Mouse (Mus musculus) neural tube, embryonic 15.5 days (tissue): Measurements from ENCODE around the gene Golph3l. TPM values are rescaled to one million over a fixed set of nuclear protein-coding genes. Genes with fewer than 3 reads are reported as not detected.
"Not testable (repeated sequence)": the region's sequence is repeated elsewhere in the genome, so short reads cannot be mapped to it uniquely, and the experiment has no call there.

Experiments used
- ATAC-seq: fragments of 200-750 bp; cut with Nextera tagmentation; 2 replicates; pipeline ENCODE4 v1.8.0; 2017; ENCODE audit warnings: mild to moderate bottlenecking, moderate TSS enrichment, moderate library complexity; ENCODE audit not compliant: low FRiP score
- H3K27ac ChIP-seq: fragments of 300-500 bp; sonication (generic); replicated peaks from 2 replicates; pipeline ENCODE4 v1.5.1; 2015; ENCODE audit warnings: mild to moderate bottlenecking, inconsistent platforms
- H3K27me3 ChIP-seq: fragments of 300-500 bp; sonication (generic); replicated peaks from 2 replicates; pipeline ENCODE4 v1.6.1; 2015; ENCODE audit warnings: inconsistent platforms
- H3K36me3 ChIP-seq: fragments of 300-500 bp; sonication (generic); 2 replicates; pipeline ENCODE4 v1.6.1; 2015; ENCODE audit warnings: inconsistent platforms
- H3K4me1 ChIP-seq: fragments of 300-500 bp; sonication (generic); 2 replicates; pipeline ENCODE4 v1.6.1; 2015; ENCODE audit warnings: inconsistent platforms
- H3K4me2 ChIP-seq: fragments of 300-500 bp; sonication (generic); 2 replicates; pipeline ENCODE4 v1.6.1; 2015; ENCODE audit warnings: inconsistent platforms, mild to moderate bottlenecking, moderate library complexity
- H3K4me3 ChIP-seq: fragments of 300-500 bp; sonication (generic); replicated peaks from 2 replicates; pipeline ENCODE4 v1.5.1; 2015; ENCODE audit warnings: mild to moderate bottlenecking, inconsistent platforms
- H3K9ac ChIP-seq: fragments of 300-500 bp; sonication (generic); replicated peaks from 2 replicates; pipeline ENCODE4 v1.6.1; 2015; ENCODE audit warnings: mild to moderate bottlenecking, inconsistent platforms
- H3K9me3 ChIP-seq: fragments of 300-500 bp; sonication (generic); replicated peaks from 2 replicates; pipeline ENCODE4 v1.6.1; 2016; ENCODE audit warnings: inconsistent platforms
- WGBS: fragments of 180-500 bp; shearing (Covaris S2); methylation state at CpG from one replicate; pipeline ENCODE4 v1.1.7; 2015; ENCODE audit warnings: mixed read lengths; 5-methylcytosine and 5-hydroxymethylcytosine counted together
- polyA plus RNA-seq: library from polyadenylated mRNA; unstranded; fragments of >200 nt; fragmentation: Nextera tagmentation; extraction: Ambion mirVana; gene quantifications from 2 replicates; pipeline ENCODE4 v1.2.1, GENCODE M21; 2015

The Golph3l gene
- polyA plus RNA-seq, 1 experiment from 2014 or later: 24.8 TPM

- H3K4me3 ChIP-seq: no peak overlapping the region
- no peaks in the 10 kb centered on the region for H3K9me3 ChIP-seq
- H3K4me1 ChIP-seq: no peaks in the 10 kb centered on the region
- no peak overlapping the region for H3K4me2 ChIP-seq
- H3K36me3 ChIP-seq: no peaks in the 10 kb centered on the region
- no peak for ATAC-seq
- 95% methylated on average over 5 of the region's 5 CpGs for WGBS
- H3K27me3 ChIP-seq: no peaks in the 10 kb centered on the region
- H3K9ac ChIP-seq: no peak overlapping the region
- H3K27ac ChIP-seq: no peak overlapping the region
Observed at GRCm38 (mm10) chr3:95648016-95648415, 59.3 kb downstream of the Golph3l start.

GRCm38 (mm10) chr3:95650276-95651032 is 61.7 kb downstream of the Golph3l start:
- Histone ChIP-seq H3K4me1 (no peaks in the 10 kb centered on the region), H3K9me3 (no peaks in the 10 kb centered on the region), H3K27me3 (no peaks in the 10 kb centered on the region), H3K4me3 (no peak overlapping the region), H3K36me3 (no peaks in the 10 kb centered on the region), H3K27ac (no peak overlapping the region), H3K9ac (no peak overlapping the region), H3K4me2 (no peak overlapping the region)
- no peak for ATAC-seq
- 76% methylated on average over 6 of the region's 6 CpGs for WGBS

GRCm38 (mm10) chr3:95651033-95651373 is 62.3 kb downstream of the Golph3l start:
- 93% methylated on average over 3 of the region's 3 CpGs for WGBS
- Histone ChIP-seq H3K4me2 (no peak overlapping the region), H3K9ac (no peak overlapping the region), H3K4me1 (no peaks in the 10 kb centered on the region), H3K36me3 (no peaks in the 10 kb centered on the region), H3K27me3 (no peaks in the 10 kb centered on the region), H3K4me3 (no peak overlapping the region), H3K9me3 (no peaks in the 10 kb centered on the region), H3K27ac (no peak overlapping the region)
- ATAC-seq: no peak

- no peak overlapping the region for H3K4me3 ChIP-seq
- H3K9me3 ChIP-seq: no peaks in the 10 kb centered on the region
- H3K9ac ChIP-seq: no peak overlapping the region
- H3K27ac ChIP-seq: no peak overlapping the region
- no peaks in the 10 kb centered on the region for H3K27me3 ChIP-seq
- ATAC-seq: no peak
- H3K4me1 ChIP-seq: no peaks in the 10 kb centered on the region
- no peak overlapping the region for H3K4me2 ChIP-seq
- 91% methylated on average over 16 of the region's 16 CpGs for WGBS
- no peaks in the 10 kb centered on the region for H3K36me3 ChIP-seq
Observed at GRCm38 (mm10) chr3:95651391-95652203, 62.9 kb downstream of the Golph3l start.

- H3K4me2 ChIP-seq: no peak overlapping the region
- no peaks in the 10 kb centered on the region for H3K36me3 ChIP-seq
- WGBS: 67% methylated on average over 7 of the region's 7 CpGs
- ATAC-seq: no peak
- H3K4me1 ChIP-seq: no peaks in the 10 kb centered on the region
- H3K4me3 ChIP-seq: no peak overlapping the region
- H3K9ac ChIP-seq: no peak overlapping the region
- H3K27me3 ChIP-seq: no peaks in the 10 kb centered on the region
- H3K9me3 ChIP-seq: no peaks in the 10 kb centered on the region
- no peak overlapping the region for H3K27ac ChIP-seq
Observed at GRCm38 (mm10) chr3:95652204-95652811, 63.6 kb downstream of the Golph3l start.

- Histone ChIP-seq H3K27ac (no peak overlapping the region), H3K36me3 (no peaks in the 10 kb centered on the region), H3K9me3 (no peaks in the 10 kb centered on the region), H3K9ac (no peak overlapping the region), H3K4me3 (no peak overlapping the region), H3K4me1 (peaks cover 5% of the 10 kb centered on the region), H3K27me3 (no peaks in the 10 kb centered on the region), H3K4me2 (no peak overlapping the region)
- 35% methylated on average over 6 of the region's 6 CpGs for WGBS
- ATAC-seq: no peak
Observed at GRCm38 (mm10) chr3:95652871-95653270, 64.1 kb downstream of the Golph3l start.

- H3K9ac ChIP-seq: no peak overlapping the region
- H3K4me3 ChIP-seq: no peak overlapping the region
Observed at GRCm38 (mm10) chr3:95653473-95654034, 64.8 kb downstream of the Golph3l start.

GRCm38 (mm10) chr3:95654371-95654770 is 65.6 kb downstream of the Golph3l start:
- 90% methylated on average over 3 of the region's 3 CpGs for WGBS
- H3K9me3 ChIP-seq, H3K27ac ChIP-seq, H3K4me3 ChIP-seq, H3K4me2 ChIP-seq, H3K4me1 ChIP-seq, H3K9ac ChIP-seq, H3K27me3 ChIP-seq, H3K36me3 ChIP-seq, ATAC-seq: not testable (repeated sequence)

More at GRCm38 (mm10) chr3:95653473-95654034, 64.8 kb downstream of the Golph3l start:
- Histone ChIP-seq H3K36me3 (no peaks in the 10 kb centered on the region), H3K9me3 (no peaks in the 10 kb centered on the region), H3K27me3 (no peaks in the 10 kb centered on the region), H3K27ac (no peak overlapping the region), H3K4me1 (peaks cover 8% of the 10 kb centered on the region), H3K4me2 (no peak overlapping the region)
- ATAC-seq: no peak
- 36% methylated on average over 11 of the region's 11 CpGs for WGBS

GRCm38 (mm10) chr3:95655437-95655836 is 66.7 kb downstream of the Golph3l start:
- Histone ChIP-seq H3K9me3 (no peaks in the 10 kb centered on the region), H3K4me3 (no peak overlapping the region), H3K36me3 (no peaks in the 10 kb centered on the region), H3K27me3 (no peaks in the 10 kb centered on the region), H3K4me2 (no peak overlapping the region), H3K9ac (no peak overlapping the region), H3K4me1 (peaks cover 11% of the 10 kb centered on the region), H3K27ac (no peak overlapping the region)
- no peak for ATAC-seq
- 92% methylated on average over 5 of the region's 5 CpGs for WGBS

- H3K9ac ChIP-seq: no peak overlapping the region
- 95% methylated on average over 3 of the region's 3 CpGs for WGBS
- H3K9me3 ChIP-seq: no peaks in the 10 kb centered on the region
- H3K4me3 ChIP-seq: no peak overlapping the region
- peaks cover 27% of the 10 kb centered on the region for H3K4me1 ChIP-seq
- 0 out of 2 replicates have a peak overlapping the region, but pooled peaks have one; percentile 99 for H3K27ac ChIP-seq
- no peak overlapping the region for H3K4me2 ChIP-seq
- no peaks in the 10 kb centered on the region for H3K27me3 ChIP-seq
- H3K36me3 ChIP-seq: peaks cover 6% of the 10 kb centered on the region
- ATAC-seq: no peak
Observed at GRCm38 (mm10) chr3:95657108-95657507, 68.4 kb downstream of the Golph3l start.

GRCm38 (mm10) chr3:95657711-95658110 is 69.0 kb downstream of the Golph3l start:
- ATAC-seq: no peak
- H3K9me3 ChIP-seq: no peaks in the 10 kb centered on the region
- H3K27me3 ChIP-seq: no peaks in the 10 kb centered on the region
- peaks cover 33% of the 10 kb centered on the region for H3K4me1 ChIP-seq
- H3K27ac ChIP-seq: peak overlapping the region; percentile 99
- H3K4me2 ChIP-seq: peak overlapping the region; percentile 67
- WGBS: 87% methylated on average over 3 of the region's 3 CpGs
- peak overlapping the region; percentile 92 for H3K4me3 ChIP-seq
- no peak overlapping the region for H3K9ac ChIP-seq
- peaks cover 10% of the 10 kb centered on the region for H3K36me3 ChIP-seq
